Mouse (Mus musculus) kidney, postnatal 14 days (tissue): ENCODE data around the gene Rnf31.

Experiments used
- DNase-seq: peaks from one replicate; pipeline ENCODE4 v3.0.0; 2022; ENCODE audit warnings: mixed read lengths

Gene Rnf31

DNA sequence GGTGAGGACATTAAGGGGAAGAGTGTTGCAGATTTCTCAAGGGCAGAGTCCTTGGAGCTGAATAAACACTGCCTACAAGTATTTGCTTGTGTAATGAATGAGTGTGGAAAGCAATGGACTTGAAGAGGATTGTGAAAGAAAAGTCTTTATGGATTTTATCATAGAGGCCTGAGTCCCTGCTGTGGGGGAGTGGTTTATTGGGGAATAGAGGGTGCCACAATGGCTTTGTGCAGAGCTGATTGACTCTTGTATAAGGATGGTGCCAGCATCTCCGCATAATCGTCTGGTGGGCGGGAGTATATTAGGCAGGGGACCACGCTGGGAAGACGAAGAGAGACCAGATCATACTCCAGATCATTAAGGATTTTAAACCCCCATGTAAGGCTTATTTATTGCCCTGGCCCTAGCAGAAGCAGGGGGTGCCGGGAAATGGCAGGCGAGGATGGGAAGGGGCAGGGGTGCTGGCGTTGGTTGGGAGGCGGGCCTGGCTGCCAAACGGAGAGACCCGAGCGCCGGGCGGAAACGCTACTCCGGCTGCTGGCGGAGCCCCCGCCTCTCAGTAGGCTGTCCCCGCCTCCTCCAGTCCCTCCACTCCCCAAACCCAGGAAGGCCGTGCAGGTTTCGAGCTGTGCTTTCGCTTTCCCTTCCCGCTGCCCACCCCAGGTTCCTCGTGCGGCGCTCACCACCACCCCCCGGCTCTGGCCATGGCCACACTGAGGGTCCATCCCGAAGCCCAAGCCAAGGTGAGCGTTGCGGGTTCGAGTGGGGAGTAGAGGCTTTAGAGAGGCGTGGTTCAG, 13.4 kb upstream of the Rnf31 start, which contains the start of gene Psme1:
Gene Psme1 (plus strand): TSS at position 253 of the 797 bp plus-strand sequence.
- DNase-seq = peak; percentile 89

- peak; percentile 80 for DNase-seq
These were observed 12.7 kb upstream of the Rnf31 start for GRCm38 (mm10) chr14:55578668-55579269.

DNA sequence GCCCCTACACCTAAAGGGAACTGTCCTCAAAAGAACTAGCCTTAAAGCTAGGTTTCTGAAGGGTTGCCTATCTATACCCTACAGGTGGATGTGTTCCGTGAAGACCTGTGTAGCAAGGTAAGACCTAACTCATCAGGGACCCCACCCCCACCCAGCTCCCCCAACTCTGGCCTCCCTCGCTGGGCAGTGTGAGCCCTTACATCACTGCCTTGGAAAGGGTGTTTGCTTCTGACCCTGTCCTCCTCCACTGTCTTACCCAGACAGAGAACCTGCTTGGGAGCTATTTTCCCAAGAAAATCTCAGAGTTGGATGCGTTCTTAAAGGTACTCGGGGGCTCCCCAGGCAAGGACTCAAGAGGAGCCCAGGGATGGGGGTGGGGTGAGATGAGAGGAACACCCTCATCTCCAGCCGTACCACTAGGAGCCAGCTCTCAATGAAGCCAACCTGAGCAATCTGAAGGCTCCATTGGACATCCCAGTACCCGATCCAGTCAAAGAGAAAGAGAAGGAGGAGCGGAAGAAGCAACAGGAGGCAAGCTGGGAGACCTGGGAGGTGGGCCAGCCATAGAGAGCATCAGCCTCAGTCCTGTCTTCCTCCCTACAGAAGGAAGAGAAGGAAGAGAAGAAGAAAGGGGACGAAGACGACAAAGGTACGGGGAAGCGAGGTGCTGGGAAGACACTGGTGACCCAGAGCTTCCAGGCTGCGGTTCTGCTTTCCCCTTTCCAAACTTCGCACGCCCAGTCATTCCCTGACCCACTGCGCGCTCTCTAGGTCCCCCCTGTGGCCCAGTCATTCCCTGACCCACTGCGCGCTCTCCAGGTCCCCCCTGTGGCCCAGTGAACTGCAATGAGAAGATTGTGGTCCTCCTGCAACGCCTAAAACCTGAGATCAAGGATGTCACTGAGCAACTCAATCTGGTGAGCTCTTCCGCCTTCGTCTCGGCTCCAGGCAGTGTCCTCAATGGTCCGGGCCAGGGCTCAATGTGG, 11.7 kb upstream of the Rnf31 start:
- DNase-seq = no peak

DNA sequence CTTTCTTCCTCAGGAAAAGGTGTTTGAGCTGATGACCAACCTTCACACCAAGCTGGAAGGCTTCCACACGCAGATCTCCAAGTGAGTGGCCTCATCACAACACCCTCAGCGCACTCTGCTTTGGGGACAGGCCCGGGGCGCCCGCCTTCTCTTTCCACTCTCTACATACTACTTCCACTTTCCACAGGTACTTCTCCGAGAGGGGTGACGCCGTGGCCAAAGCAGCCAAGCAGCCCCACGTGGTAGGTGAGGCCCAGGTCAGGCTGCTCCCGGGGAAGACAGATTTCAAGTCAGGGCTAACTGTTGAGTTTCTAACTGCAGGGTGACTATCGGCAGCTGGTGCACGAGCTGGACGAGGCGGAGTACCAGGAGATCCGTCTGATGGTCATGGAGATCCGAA, 10.8 kb upstream of the Rnf31 start:
- DNase-seq = no peak

DNA sequence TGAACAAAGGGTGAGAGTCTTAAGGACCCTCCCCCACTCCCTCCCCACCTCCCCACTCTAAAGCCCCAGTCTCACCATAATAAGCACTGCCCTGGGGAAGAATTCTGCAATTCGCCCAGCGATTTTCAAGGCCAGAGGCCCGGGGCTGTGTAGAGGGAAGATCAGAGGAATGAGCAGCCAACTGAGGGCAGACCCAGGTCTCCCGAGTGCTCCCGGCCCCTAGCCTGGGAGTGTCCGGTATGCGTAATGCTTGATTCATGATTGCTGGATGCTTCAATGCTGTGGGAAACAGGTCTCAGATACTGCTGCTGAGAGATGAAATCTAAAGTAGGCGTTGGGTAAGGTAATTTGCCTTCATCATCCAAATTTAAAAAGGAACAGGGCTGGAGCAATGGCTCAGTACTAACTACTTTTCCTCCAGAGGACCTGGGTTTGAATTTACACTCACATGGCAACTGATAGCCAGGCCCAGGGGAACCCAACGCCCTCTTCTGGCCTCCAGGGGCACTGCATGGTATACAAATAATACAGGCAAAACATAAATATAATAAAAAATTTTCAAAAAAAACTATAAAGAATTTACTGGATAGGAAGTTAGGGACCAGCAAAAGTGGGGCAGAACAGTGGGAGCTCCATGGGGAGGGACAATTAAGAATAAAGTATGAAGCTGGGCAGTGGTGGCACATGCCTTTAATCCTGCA, 9.4 kb upstream of the Rnf31 start:
- no peak for DNase-seq

DNA sequence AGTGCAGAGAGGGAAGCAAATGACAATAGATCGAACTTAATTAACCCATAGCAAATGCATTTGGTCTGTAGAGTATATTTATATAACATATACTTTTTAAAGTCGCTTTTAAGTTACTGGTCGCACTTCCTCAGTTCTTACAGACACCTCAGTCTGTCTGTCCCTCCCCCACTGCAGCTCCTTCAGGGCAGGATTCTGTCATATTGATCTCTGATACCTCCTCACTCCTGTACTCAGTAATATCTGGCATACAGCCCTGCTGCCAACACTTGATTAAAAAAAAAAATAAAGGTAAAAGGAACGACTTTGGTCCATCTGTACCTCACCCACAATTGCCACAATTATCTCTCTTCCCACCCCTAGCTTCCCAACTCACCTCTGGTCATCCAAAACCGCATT, 7.2 kb upstream of the Rnf31 start:
- DNase-seq = no peak

DNA sequence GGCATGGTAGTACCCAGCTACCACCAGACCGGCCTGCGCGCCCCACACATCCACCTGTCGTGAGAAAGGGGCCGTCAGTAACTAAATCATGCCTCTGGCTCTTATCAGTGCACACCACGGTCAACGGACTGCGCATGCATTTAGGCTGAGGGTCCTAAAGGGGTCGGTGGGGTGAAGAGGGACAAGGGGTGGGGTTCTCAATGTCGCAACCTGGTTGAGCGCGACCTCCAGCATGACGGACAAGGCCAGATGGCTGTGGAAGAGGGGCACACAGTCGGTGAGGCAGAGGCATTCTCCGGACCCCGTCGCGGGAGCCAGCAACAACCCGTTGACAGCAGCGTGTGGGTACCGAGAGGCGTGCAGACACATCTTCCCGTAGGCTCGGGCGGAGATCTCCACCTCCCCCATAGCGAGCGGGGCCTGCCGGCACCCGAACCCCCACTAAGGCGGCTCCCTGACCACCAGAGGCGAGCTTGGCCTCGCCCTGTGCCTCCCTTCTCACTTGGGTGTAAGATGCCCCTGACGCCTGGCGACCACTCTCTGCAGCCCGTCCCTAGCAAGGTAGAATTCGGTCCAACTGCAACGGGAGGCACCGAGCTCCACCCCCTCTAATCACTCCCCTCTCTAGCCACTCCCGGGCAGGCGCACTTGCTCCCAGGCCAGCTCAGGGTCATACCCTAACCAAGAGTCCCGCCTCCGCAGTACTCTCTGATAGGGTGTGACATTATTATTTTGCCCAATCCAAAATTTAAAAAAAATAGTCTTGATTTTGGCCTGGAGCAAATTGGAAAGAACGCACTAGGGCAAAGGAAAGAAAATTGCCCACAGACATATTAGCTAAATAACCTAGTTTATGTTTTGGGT, 6.6 kb upstream of the Rnf31 start, which contains the start of gene Emc9:
Gene Emc9 (minus strand): TSS at position 601 of the 864 bp plus-strand sequence.
- DNase-seq = peak; percentile 86

DNA sequence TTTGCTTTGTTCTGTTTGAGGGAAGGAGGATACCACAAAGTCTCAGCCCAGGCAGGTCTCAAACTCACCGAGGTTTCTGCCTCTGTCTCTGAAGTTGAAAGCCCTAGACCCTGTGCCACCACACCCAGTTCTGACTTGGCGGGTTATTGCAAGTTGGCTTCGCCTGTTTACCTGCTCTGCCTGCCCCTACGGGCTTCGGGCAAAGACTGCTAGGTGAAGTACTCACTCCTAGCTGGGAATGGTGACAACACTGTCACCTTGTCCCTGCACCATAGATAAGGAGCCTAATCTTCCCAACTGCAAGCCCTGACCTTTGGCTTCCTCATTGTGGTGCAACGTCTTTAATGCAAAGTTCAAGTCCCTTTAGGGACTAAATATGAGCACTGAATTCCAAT, 5.9 kb upstream of the Rnf31 start:
- no peak for DNase-seq

DNA sequence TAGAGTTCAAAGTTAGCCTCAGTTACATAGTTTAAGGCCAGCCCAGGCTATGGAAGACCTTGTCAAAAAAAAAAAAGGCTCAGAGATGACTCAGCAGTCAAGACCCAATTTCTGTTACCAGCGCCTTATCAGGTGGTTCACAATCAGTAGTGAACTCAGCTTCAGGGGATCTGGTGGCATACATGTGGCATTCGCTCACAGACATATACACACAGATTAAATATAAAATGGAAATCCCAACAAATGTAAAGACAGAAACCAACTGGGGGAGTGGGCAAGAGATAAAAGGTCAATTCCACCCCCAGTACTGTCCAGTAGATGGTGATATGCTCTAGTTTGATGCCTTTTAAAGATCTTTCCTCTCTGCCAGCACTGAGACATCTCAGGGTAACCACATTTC, 5.4 kb upstream of the Rnf31 start:
- no peak for DNase-seq

DNA sequence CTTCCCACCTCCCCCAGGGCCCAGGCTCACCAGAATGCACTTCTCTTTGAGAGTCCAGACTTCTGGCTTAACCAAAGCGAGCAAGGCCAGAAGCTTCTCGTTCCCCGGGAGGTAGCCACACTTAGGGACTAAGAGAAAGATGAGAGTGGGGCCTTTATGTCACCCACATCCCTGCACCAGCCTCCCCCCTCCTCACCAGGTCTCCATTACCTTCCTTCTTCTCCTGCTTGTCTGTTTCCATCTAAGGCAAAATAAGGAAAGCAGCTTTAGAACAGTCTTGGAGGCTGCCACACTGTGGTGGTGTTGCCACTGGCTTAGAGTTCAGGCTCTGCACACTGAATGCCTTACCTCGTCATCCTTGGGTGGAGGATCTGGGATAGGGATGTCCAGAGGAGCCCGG, 2.2 kb upstream of the Rnf31 start:
- no peak for DNase-seq

DNA sequence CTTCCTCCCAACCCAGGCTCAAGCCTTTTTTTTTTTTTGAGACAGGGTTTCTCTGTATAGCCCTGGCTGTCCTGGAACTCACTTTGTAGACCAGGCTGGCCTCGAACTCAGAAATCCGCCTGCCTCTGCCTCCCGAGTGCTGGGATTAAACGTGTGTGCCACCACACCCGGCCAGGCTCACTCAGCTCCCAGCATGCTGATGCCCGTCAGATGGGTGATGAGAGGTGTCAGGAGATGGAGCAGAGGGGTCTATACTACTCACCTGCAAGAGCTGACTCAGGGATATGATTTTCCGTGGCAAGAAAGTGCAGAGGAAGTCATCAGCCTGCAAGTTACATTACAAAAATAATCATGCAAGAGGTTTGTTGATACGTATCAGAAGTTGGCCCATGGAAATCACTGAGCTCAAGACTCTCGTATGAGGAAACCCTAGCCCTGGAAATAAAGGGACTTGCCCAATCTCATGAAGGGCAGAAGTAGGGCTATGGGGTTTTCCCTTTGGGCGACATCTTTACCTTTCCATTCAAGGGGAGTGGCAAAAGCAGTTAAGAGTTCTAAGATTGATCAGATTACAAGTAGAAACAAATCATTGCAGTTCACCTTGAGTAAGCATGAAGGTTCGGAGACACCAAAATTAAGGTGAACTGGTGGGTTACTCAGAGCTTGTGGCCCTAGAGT, 1.6 kb upstream of the Rnf31 start:
- no peak for DNase-seq

- DNase-seq = peak; percentile 96
These were observed 669 bp upstream of the Rnf31 start, which contains the start of gene Psme2 for GRCm38 (mm10) chr14:55590748-55591330. Psme2 (minus strand) TSS chr14:55591113.

GRCm38 (mm10) chr14:55592226-55592625, 718 bp downstream of the Rnf31 start:
- no peak for DNase-seq

- peak; percentile 56 for DNase-seq
These were observed 4.7 kb downstream of the Rnf31 start for GRCm38 (mm10) chr14:55596036-55596690.

DNA sequence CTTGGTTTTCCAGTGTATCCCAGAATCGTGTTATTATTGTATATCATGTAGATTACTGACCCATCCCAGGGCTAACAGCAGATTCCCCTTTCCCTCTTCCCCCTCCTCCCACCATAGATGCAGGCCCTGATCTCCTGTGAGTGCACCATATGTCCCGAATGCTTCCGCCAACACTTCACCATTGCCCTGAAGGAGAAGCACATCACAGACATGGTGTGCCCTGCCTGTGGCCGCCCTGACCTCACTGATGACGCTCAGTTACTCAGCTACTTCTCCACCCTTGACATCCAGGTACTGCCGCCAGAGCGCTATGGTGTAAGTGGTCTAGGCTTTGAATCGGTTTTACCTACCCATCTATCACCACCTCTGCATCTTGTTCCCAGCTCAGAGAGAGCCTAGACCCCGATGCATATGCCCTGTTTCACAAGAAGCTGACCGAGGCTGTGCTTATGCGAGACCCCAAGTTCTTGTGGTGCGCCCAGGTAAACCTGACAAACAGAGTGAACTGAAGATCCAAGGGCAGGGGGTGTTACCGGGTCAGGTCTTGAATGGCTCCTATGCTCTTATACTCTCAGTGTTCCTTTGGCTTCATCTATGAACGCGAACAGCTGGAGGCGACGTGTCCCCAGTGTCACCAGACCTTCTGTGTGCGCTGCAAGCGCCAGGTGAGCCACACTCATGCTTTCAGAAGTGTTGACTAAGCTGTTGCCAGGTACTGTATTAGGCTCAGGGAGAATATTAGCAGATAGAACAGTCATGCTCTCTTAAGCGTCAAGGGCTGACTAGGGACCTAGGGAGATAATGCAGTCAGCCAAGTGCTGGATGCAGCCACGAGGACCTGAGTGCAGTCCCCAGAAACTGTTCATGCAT, 7.2 kb downstream of the Rnf31 start:
- DNase-seq = no peak

DNA sequence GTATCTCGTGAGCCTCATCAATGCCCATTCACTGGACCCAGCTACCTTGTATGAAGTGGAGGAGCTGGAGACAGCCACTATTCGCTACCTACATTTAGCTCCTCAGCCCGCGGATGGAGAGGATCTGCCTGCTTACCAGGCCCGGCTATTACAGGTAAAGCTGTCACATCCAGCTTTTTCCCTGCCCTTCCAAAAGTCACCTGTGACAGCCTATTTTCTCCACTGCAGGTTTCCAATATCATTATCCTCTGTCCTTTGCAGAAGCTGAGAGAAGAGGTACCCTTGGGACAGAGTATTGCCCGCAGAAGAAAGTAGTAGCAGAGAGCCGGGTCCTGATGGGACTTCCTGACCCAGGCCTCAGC, 11.7 kb downstream of the Rnf31 start, which contains the start of gene Irf9:
Gene Irf9 (plus strand): TSS at position 301 of the 362 bp plus-strand sequence.
- DNase-seq = no peak

DNA sequence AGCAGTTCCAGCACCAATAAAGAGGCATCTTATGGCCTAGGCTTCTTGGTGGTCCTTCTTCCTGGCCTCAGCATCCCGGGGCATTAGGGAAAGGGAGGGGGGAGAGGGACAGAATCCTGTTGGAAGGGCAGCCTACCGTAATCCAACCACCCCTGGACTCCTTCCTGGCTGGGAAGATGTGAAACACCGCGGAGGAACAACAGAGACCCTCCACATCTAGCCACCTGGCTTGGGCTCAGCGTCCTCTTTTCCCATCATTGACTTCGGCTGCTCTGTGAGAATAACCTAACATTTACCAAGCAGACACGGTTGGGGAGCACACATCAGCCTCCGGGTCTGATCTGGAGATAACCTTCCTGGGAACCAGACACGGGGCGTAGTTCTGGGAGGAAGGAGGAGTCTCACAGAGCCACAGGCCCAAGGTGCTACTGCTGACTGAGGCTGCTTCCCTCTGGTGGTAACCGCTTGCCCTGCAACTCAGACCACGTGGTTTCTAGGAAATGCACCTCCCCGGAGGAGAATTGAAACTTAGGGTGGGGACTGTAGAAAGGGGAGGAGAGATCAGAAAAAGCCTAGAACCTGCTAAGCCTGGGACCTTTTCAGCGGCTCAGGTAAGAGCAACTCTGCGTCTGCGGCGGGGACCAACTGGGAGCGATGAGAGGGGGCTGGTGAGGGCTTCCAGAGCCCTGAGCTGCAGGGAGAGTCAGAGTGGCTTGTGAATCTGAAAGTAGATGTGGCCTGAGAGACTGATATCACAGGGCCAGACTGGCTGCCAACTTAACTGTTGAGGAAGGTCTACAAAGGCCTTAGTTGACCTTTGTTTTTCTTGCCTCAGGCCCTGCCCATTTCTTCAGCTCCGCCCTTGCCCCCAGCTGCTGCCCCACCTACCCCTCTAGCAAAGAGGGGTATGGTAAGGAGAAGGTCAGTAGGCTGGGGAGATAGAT, 12.4 kb downstream of the Rnf31 start:
- peak; percentile 95 for DNase-seq

GRCm38 (mm10) chr14:55604823-55605222, 13.3 kb downstream of the Rnf31 start:
- no peak for DNase-seq
